Mouse (Mus musculus) lung, adult 2 months (tissue): ENCODE measurements around the gene Odf2.

ENCODE experiments used
- CTCF ChIP-seq: fragments of 200-500 bp; IDR thresholded peaks from 2 replicates; pipeline ENCODE4 v1.5.1; 2011; ENCODE audit warnings: mild to moderate bottlenecking, low read length, control low read depth; ENCODE audit not compliant: insufficient read depth
- POLR2A ChIP-seq: fragments of 200-500 bp; IDR thresholded peaks from 2 replicates; pipeline ENCODE4 v1.6.1; 2011; ENCODE audit warnings: low read depth, mild to moderate bottlenecking, control low read depth, low read length, borderline replicate concordance; ENCODE audit errors: extremely low read depth

- no peak for TF ChIP-seq CTCF
- no peak for TF ChIP-seq POLR2A
These were observed 37.5 kb downstream of the Odf2 start for GRCm38 (mm10) chr2:29926542-29926941.
